Mouse (Mus musculus) frontal cortex, adult (tissue): ENCODE results near the gene Sbpl.

Source experiments
- ATAC-seq: cut with Nextera tagmentation; 2 replicates; pipeline ENCODE4 v1.9.2; 2017; ENCODE audit warnings: mild to moderate bottlenecking, moderate library complexity, mixed read lengths; ENCODE audit not compliant: low TSS enrichment

Sbpl gene

DNA sequence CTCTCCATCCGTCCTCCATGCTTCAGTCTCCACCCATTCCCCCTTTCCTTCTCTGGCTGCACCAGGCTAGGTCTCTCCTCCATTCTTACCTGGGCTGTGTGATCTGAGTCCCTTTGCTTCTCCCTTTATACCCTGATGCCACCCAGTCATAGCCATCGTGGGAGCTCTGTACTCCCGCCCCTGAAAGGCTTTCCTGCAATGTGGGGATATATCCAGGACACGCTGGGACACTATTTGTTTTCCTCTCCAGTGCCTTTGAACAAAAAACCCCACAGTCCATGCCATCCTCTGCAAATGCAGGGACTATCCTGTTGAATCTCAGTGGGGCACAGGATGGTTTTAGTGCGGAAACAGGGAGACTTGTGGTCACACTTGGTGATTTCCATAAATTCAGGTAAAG is at the start of gene Sbpl:
TSS of gene Sbpl (minus strand) at position 101 of the 400 bp plus-strand sequence.
- no peak for ATAC-seq

DNA sequence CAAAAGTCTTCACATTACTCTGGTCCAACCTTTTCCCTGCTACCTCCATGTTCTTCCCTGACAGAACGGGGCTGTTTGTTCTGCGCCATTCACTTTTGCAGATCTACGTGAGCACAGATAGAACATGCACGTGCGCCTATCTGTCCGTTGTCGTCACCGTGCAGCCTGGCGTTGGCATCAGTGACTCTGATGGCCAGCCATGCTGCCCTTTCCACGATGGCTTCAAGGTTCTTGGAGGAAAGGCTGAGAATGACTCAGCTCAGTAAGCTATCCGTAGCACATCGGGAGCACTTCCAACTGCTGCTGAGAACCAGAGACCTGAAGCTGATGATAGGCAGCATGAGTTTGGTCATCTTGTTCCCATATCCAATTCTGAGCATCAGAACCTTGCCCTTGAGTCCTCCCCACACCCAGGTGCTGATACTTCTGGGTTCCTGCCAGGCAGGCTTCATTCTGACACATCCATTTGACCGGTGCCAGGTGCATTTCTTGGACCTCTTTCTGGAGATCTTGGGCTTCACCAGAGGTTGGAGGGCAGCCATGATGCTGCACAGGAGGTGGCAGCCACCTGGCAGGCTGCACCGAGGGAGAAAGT is 49.1 kb upstream of the Sbpl start:
- ATAC-seq: no peak

GRCm38 (mm10) chr17:24000404-24000803 is 45.3 kb upstream of the Sbpl start:
- peak; percentile 86 for ATAC-seq

DNA sequence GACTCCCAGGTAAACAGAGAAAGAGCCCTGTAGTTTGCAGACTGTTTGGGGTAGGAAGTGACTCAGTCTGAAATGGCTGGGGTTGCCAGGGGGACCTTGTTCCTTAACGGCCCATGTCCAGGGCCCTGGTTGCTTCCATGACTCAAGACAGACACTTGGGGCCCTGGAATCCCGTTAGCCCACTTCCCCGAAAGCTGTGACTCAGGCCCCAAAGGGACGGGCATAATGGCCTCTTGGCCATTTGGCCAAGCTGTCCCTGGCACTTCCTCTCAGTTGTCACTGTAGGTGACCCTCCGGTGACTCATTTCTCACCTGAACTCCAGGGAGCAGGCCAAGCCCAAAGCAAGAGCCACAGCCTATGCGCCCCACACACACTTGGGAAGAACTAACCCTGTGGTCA is 43.3 kb upstream of the Sbpl start:
- ATAC-seq: no peak

- no peak for ATAC-seq
These were observed 42.8 kb upstream of the Sbpl start, which contains the start of gene Prss22 for GRCm38 (mm10) chr17:23997901-23998300. TSS of gene Prss22 (minus strand) at chr17:23998100.

DNA sequence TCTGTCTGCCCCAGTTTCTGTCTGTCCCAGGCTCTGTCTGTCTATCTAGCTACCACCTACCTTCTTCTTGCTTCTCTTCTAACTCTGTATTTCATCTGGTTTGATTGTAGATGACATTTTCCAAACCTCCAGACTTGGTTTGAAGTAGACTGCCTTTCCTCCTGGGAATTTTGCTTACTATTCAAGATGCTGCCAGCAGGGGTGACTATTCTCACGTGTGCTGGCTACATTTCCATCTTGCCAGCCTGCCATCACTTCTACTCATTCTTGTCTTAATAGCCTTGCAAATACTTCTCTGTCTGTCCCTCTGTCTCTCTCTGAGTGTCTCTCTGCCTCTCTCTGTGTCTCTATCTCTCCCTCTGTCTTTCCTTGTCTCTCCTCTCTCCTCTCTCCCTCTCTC is 40.3 kb upstream of the Sbpl start:
- ATAC-seq: no peak

GRCm38 (mm10) chr17:23994667-23995066 is 39.6 kb upstream of the Sbpl start:
- ATAC-seq: peak; percentile 70

GRCm38 (mm10) chr17:23993559-23994428 is 38.7 kb upstream of the Sbpl start:
- ATAC-seq: peak; percentile 71; the same call in 1 of the 2 replicates

DNA sequence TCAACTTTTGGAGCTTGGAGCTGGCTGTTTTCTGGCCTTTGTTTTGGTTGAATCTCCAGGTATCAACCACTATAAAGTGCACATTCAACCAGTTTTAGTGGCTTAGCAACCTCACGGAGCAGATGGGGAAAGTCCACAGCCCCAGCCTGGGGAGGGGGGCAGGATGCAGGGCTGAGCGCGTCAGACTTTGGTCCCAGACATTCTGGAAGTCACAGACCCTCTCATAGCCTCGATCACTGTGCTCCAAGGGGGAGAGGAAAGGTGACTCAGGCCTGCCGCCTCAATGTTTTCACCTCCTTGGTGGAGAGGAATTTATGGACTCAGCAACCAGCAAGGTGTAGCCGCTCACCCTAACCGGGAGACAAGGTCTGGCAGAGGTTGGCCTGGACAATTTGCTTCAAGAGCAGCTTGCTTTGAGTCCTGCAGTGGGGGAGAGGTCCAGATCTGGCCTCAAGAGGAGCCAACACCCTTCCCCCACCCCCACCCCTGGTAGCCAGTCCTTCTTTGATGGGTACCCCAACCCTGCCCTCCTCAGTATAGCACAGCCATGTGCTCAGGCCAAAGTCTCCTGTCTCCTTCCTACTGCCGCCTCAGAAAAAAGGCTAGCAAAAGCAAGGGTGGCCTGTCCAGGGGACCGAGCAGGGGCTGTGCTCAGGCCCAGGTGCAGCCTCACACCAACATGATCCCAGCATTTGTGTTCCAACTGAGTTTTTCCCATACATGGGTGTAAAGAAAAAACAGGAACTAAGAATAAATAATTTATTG is 37.9 kb upstream of the Sbpl start:
- ATAC-seq: no peak

- no peak for ATAC-seq
These were observed 34.7 kb upstream of the Sbpl start for GRCm38 (mm10) chr17:23989802-23990201.

DNA sequence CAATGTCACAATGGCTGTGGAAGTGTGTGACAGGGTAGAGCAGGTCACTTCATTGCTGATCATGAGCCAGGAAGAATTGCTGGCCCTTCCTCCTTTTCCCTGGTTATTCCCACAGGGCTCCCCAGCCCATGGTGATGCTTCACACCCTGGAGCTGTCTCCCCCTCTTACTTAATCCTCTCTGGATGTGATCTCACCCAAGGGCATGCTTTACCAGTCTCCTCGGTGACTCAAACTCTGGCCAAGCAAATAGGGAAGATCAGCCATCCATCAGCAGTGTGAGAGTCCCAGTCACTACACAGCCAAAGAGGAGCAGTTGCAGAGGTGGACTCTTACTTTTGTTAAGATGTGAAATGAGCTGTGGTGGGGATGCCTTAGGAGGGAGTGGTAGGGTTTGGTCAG is 29.9 kb upstream of the Sbpl start:
- no peak for ATAC-seq

DNA sequence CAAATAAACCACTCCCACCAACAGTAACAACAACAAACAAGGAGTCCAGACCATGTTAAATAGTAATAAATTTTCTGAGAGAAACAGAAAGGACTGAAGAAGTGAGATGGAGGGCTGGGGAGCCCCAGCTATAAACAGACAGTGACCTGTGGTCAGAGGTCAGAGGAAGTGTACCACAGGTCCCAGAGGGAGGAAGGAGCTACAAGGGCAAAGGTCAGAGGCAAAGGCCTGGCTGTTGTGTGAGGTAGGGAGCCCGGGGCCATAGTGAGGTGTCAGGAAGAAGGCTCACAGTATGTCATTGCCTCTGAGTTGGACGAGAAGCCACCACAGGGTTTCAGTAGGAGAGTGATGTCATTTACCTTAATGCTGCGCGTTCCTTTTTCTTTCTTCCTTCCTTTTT is 27.8 kb upstream of the Sbpl start:
- no peak for ATAC-seq

DNA sequence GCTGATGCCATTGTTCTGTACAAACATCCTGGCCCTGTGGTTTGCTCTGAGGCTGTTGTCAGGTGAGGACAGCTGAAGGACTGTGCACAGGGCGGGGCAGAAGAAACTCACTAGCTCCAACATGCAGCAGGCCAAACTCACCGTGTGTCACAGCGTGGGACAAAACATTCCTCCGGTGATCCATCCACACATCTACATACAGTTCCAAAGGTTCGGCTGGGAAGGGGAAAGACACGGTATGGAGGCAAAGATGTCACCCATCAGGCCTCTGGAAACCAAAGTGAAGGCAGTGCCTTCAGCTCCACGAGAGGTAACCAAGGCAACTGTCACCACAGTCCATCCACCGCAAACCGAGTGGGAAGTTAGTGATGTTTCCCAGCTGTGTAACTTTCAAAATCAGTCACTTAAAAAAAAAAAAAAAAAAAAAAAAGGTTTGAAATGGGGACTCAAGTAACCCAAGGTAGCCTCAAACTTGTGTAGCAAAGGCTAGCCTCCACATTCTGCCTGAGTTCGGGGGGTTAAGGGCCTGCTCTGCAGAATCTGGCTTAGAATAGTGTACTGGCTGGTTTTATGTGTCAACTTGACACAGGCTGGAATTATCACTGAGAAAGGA is 25.3 kb upstream of the Sbpl start, which contains the start of gene Prss30:
TSS of gene Prss30 (minus strand) at position 270 of the 613 bp plus-strand sequence.
- no peak for ATAC-seq

- ATAC-seq: no peak; the same call in 1 of the 2 replicates
These were observed 24.4 kb upstream of the Sbpl start for GRCm38 (mm10) chr17:23979471-23979870.

DNA sequence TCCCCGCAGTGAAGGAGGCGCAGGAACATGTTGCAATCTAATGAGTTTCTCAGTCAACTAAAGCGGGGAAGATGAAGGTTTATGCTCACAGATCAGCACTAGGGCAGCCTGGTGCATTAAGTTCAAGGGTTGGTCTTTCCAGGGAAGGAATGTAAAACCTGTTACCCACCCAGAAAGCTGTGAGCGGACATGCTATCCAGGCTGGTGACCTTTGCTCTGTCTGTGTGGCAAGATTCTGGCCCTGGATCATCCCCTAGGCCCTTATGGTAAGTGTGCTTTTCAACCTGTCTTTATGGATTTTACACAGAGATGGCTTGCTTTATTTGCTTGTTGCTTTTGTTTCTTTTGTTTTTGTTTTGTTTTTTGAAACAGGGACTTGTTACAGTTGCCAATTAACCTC is 21.6 kb upstream of the Sbpl start:
- ATAC-seq: no peak

DNA sequence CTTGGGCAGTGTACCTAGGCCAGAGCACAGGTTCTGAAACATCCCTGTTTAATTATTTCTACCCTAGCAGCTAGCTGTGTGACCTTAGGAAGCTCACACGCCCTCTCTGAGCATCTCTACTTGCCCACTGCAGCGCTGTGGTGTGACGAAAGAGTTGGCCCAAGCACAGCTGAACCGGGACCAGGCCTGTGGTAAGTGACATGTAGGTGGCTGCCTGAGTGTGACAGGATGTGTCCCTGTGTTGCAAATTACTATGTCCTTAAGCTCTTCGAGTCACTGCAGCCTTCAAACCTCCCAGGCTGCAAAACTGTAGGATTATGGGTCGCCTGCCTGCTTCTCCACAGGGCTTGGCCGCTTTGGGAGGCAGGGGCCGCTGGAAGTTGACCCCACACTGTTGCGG is 16.2 kb upstream of the Sbpl start:
- ATAC-seq: no peak

DNA sequence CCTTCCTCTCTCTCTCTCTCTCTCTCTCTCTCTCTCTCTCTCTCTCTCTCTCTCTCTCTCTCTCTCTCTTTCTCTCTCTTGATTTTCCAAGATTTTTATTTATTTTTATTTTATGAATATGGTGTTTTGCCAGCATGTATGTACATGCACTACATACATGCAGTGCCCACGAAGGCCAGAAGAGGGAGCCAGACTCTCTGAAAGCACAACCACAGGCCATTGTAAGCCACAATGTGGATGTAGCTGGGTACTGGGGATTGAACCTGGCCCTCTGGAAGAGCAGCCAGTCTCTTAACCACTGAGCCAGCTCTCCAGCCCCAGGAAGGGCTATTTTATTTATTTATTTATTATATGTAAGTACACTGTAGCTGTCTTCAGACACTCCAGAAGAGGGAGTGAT is 14.2 kb upstream of the Sbpl start:
- no peak for ATAC-seq

GRCm38 (mm10) chr17:23968780-23969179 is 13.7 kb upstream of the Sbpl start:
- no peak for ATAC-seq

DNA sequence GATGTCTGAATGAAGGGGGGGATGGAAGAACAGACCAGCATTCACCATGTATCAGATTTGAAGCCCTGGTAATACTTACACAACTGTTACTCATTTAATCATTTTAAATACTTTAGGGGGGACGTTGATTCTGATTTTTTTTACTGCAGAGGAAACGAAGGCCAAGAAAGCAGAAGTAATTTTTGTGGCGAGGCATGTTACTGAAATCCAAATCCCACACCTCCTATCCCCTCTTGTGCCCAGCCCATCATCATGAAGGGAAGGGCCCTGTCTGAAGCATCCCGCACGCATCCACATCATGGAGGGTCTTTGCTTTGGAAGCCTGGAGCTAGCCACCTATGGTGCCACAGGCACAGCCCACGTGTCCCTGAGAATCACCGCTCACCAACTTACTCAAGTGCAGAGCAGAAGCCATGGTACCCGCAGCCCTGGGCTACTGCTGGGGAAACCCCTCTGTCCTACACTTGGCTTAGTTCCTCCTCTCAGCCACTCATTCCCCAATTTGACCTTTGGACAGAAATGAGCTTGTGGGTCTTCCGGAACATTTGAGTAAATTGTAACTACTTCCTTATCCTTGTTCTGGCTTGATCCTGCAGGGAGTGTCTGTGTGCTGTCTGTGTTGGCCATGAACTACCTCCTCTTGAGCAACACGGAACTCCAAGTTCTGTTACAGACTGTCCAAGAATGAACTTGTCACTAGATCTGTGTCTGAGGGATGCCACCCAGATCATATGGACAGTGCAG is 11.8 kb upstream of the Sbpl start:
- ATAC-seq: no peak

DNA sequence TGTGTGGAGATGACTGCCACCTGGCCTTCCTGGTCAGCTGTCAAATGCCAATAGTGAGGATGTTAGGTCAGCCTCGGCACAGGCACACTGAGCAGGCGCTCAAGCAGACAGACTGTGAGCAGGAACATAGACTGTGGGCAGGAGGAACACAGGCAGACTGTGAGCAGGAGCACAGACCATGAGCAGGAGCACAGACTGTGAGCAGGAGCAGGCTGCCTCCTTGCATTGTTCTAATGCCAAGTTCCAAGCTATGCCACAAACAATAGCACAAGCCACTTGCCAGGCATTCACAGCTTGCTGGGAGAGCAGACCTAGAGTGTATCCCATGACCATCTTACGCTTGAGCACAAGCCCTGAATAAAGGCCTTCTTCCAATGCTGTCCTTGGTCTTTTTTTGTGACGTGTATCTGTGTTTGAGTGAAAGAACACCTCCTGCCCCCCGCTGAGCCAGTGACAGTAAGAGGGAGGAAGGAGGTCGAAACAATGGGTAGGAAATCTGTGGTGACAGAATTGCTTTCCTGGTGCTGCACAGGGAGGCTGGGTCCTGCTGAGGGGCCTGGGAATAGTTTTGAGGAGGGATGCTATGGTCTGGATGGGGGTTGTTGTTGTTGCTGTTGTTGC is 10.8 kb upstream of the Sbpl start:
- no peak for ATAC-seq
